Mouse (Mus musculus) hindlimb bud, embryonic 11.5 days (tissue): ENCODE measurements around the gene Dmrt2.

Experiments used
- DNase-seq: peaks from one replicate; pipeline ENCODE4 v3.0.0-alpha.2; 2012; ENCODE audit warnings: low read depth, low spot score; ENCODE audit errors: extremely low spot score

Dmrt2 gene

DNA sequence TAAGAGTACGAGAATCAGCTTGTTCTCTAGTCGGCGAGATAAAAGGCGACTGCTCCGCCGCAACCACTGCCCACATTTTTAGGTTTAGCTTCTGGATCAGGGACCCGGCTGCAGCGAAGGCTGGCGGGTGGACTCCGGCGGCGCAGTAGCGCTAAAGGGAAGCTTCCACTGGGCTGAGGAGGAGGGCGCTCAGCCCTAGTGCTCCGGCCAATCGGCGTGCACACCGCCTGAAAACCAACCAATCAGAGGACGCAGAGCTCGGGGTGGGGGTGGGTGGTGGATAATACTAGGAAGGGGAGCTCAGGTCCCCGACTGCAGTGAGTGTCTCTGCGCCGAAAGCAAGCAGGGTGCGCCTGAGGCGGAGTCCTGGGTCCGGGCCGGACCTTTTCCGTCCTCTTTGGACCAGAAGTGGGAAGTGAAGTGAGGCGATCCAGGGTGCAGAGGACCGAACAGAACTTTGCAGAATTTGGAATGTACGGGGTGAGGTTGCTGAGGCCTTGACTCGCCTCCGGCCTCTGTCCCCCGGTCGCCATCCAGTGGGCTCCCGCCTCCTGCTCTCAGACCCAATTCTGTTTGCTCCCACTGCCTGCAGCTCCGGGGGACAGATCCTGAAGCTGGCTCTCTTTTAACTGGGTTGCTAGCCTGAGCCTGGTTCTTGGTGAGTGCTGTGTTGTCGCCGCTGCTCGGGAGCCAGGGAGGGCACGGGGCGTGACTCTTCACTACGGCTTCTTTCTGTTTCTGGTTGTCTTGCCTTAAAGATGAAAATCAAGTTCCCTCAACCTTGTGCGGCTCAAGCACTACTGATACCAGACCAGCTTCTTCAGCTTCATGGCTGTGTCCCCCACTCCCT lies at the start of gene Dmrt2:
TSS of gene Dmrt2 (plus strand) at position 311 of the 850 bp plus-strand sequence.
- no peak for DNase-seq

DNA sequence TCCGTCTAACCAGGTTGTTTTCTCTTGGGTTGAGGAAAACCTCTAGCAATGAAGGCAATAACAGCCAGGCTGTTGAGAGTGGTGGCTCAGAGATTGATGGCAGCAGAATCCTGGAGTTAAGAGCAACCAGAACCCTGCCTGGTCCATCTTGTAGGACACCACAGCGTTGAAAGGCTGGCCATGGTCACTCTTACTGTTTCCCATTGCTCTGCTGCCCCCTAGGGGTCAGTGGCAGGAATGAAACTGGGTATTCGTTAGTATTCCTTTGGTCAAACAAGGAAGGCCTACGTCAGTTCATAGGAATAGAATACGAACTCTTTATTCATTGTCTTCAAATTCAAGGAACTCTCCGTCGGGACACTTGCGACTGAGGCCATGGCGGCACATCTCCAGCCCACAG lies 43.7 kb upstream of the Dmrt2 start:
- no peak for DNase-seq

DNA sequence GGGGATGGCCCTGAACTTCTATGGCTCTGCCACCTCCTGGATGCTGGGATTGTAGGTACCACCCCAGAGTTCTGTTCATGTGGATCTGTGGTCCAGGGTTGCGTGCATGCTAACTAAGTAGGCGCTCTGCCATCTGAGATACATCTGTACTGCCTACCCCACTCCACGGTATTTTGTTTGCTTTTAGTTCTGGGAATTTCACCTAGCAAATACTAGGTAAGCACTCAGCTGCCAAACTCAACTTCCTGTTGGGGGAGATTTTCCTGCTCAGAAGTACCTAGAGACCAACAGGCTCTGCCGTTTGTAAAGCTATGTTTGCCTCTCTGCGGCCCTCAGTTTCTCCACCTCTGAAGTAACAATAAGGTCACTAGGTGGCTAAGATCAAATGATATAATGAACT lies 37.1 kb upstream of the Dmrt2 start:
- DNase-seq, result no peak

DNA sequence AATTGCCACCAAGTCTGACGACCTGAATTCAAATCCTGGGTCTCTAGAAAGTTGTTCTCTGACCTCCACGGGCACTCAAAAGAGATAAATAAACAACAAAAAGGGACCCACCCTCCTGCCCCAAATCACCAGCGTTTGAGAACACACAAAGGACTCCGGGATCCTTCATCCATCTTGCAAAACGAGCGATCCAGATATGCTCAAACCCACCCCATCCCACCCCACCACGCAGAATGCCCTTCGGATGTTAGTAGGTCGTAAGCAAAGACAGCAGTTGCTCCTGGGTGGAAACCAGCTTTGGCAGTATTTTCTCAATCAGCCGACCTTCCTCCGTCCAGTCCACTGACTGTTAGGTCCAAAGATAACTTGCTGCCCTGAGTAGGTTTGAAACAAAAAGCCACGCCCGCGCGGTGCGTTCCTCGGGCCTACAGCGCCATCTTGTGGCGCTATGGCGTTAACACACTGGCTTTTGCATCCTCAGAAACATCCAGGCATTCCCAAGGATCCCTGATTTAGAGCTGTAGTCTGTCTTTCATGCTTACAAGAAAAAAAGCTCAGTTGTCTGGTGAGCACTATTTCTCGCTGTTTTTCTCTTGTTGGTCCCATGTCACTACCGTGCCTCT lies 36.5 kb upstream of the Dmrt2 start:
- peak; percentile 83 for DNase-seq

DNA sequence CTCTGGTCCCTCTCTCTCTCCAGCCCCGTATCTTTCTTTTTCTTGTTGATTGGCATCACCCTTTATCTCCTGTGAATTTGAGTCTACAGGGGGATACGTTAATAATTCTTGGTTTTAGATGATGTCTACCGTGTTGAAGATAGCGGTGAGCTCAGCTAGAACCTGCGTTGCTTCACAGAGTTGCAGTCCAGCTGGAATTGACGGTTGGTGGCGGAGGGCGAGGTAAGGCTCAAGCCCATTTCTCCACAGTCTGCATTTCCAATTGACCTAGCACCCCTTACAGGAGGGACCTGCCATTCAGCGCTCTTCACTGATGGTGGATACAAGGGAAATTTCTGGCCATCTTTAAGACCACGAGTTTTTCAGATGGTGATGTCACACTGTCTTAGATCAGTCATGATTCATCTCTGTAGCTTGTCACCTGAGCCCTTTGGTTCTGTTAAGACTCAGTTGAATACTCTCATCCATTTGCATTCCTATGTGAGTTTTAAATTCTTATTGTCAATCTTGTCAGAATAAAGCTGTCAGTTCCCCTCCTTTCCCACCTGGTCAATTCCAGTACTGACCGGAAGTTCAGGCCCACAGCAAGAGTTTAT lies 33.3 kb upstream of the Dmrt2 start:
- DNase-seq, result no peak

DNA sequence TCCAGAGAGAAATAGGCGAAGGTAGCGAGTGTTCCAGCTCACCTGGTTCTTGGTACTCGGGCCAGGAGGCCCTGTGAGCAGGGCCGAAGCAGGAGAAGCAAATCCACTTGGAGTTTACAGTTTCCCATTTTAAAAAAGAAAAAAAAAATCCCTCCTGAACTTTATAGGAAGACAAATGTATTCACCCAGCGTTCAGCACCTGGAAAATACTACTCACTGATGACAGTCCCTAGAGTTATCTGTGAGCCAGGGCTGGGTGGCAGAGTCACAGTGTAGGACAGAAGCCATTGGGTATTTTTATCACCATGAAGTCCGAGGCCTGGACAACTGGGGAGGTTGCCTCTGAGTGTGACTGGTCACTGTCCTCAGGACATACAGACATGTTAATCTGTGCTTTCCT lies 30.4 kb upstream of the Dmrt2 start:
- DNase-seq, result no peak

DNA sequence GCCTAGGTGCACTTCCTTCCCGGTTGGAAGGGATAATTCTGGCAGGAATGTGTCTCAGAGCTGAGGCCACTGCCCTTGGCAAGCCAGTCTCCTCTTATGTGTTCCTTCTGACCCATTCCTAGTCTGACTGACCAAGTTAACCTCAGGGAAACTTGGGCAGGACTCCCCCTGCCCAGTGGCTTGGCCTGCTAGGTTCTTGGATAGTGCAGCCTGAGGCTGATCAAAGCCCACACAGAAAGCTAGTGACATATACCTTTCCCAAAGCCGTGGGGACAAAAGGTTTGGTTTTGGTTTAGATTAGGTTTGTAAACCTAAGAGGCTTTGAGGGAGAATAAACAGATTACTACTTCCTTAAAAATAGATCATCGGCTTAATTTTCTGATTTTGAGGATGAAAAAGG lies 25.1 kb upstream of the Dmrt2 start:
- no peak for DNase-seq

DNA sequence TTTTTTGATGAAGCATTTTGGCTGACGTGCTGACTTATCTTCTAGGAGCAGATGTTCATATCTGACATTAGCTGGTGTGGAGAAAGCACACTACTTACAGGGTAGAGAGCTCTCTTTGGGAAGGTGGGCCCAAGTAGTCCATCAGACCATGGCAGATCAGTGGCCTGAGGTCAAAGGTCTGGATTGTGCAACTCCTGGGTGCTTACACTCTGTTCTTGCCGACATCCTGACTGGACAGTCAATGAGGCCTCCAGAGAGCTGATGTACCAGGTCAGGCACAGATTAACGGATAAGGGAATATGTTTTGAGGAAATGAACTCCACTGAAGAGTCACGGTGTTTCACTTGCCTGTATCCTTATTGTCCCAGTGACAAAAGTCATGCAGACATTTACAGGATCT lies 23.5 kb upstream of the Dmrt2 start:
- no peak for DNase-seq

DNA sequence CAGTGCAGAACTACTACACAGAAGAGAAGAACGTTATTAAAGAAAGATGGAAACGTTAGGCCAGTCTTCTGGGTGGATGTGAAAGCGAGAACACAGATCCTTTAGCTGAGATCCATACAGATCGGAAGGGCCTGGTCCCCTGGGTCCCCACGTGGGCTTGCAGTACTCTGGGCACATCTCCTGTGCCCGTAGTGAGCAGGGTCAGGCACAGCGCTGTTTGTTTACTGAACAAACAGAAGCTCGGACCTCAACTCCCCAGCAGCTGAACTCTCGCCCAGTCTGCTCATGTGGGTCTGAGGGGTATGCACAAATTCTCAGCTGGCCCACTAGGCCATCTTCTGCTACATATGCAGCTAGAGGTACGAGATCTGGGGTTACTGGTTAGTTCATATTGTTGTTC lies 21.7 kb upstream of the Dmrt2 start:
- no peak for DNase-seq

DNA sequence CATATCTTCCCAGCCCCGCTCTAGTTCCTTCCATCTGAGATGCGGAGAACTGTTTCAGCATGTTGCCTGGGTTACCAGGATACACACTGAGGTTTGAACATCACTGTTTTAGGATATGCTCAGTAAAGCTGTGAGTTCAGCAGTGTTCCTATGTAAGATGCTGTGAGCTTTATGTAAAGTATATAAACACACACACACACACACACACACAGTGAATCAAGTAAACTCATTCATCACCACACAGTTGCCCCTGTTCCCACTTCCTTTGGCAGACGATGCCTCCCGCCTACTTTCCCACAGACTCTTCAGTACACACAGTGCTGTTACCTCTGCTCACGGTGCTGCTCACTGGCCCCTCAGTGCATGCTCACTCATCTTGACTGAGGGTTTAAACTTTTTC lies 19.7 kb upstream of the Dmrt2 start:
- DNase-seq, result no peak

DNA sequence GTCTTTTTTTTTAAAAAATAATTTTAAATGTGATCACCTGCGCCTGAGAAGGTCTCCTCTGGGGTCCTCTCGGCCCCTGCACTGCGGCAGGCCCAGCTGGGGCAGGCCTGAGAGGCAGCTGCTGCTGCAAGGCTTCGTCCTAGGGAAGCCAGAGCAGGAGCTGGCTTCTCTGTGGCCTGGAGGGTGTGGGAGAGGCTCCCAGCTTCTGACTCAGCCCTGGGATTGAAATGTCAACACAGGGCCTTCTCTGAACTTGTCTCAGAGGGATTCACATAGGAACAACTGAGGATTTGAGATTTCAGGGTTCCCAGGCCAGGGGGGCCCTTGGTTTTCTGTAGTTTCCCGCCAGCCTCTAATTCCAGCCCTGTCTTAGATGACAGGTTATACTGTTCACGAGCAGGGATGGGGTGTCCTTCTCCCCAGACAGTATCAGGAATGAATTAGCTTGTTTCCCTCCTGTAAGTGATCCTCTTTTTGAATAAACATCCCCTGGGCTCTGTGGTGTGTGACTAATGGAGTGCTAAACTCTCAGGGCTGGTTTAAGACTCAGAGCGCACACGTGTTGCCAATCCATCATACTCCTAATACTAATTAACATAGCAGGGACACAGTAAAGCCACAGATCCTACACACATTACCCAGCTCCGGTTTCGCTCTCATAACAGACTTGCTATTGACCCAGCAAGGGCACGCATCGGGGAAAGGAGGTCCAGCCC lies 18.0 kb upstream of the Dmrt2 start:
- DNase-seq, result no peak

DNA sequence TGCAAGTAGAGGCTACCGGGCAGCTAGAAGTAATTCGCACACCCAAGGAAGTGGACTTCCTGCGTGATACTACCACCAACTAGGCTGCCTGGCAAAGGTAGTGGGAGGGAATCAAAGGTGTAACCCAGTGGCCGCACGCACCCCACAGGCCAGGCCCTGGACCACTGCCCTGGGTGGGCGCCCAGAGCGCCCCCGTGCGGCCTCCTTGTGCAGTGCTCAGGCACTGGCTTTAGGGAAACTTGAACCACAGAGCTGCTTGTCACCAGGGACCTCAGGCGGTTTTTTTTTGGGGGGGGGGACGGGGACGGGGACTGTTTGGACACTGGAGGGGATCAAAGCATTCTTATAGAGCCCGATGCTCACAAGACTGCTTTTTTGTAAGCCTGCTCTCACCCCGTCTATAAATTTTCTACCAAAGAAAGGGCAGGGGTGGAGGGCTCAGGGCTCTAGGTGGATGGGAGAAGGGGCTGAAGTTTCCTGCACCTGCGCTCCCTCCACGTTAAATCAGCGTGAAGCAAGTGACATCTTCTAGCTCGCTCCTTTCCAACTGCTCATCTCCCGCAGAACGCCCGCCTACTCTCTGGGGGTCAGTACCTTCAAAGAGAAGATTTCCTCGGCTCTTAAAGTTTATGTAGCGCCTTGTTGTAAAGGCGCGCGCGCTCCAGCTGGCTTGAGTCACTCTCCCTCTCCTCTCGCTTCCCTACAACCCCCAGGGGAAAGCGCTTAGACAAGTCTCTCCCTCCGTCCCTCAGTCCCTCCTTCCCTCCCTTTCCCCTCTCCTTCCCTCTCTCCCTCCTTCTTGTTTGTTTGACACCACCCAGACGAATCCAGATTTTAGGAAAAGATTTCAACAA lies 6.5 kb upstream of the Dmrt2 start:
- no peak for DNase-seq

DNA sequence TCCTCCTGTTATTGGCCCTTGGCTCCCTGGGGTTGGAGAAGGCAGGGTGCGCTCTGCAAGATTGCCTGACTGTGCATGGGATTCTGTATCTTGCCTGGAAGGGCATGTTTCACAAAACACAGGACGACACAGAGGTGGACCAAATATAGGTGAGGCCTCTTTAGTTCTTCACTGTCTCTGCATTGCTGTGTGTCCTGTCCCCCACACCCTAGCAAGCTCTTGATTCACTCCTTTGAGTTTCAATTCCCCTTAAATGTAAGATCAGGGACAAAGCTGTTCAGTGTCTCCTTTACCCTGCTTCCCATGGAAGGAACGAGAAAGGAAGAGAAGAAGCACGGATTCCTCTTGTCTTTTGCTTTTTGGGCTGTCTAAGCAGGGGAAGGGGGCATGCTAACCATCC lies 4.4 kb upstream of the Dmrt2 start:
- DNase-seq, result no peak

DNA sequence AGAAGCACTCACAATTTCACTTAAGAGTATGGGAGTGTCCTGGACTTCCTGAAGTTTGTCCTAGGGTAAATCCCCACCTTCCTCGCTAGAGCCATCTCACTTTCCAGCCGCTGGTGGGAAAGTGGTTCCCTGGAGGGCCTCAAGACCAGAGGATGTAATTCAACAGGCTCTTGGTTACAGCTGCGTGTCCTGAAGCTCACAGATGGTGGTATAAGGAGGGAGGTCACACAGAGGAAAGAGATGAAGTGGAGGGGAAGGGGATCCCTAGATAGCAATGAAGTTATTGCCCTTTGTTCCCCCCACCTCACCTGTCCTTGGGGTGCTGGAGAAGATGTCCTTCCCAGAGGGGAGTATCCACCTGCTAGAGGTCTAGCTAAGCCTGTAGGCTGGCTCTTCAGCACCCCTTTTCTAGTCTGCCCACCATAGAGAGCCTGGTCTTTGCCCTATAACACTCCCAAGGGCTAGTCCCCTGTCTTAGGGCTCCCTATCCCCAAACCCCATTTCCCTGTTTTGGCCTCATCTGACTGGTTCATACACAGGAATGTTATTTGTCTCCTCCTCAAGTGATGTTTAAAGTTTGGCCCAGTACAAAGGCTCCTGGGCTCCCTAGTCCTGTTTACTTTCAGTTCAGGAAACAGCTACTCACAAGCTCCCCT lies 2.5 kb upstream of the Dmrt2 start:
- DNase-seq, result no peak

DNA sequence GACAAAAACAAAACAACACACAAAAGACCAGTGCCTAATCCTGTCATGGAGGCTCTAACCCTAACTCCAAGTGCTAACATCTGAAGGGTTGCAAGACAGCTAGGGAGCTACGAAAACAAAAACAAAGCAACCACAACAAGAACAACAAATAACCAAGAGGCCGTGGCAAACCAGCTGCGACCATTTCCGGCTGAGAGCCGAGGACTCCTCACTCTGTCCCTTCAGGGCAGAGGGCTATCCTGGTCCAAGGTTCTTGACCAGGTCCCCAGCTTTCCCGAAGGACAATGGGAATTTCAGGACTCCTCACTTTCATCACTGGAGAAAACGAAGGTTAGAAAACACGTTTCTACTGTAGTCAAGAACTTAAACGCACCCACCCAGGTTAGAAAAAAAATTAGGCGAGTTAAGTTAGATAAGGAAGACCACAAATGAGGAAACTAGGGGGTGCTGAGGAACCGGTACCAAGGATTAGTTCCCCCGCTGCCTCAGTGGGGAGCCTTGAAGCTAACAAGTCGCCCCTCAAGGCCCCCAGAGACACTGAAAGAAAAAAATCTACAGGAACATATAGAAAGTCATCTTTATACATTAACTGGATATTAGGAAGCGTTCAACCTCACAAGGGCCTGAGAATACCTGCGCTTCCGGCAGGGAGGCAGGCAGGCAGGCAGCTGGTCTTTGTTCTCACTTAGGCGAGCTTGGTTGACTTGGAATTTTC lies 1.5 kb upstream of the Dmrt2 start:
- no peak for DNase-seq

DNA sequence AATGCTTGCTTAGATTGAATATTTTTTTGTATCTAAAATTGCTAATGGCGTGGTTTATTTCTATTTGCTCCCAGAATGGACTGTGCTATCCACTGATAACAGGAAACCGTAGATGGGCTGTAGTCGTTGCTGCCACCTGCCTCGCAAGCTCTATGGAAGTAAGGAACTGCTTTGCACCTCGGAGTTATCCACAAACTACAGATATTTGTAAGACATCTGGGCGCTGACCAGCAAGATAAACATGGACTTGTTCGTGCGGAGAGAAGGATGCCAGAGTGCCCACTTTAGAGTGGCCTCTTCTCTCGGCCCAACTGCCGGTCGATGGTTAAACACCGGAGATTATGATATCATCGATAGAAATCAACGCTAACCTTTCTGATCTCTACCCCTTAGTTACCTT lies 530 bp upstream of the Dmrt2 start:
- DNase-seq, result no peak

DNA sequence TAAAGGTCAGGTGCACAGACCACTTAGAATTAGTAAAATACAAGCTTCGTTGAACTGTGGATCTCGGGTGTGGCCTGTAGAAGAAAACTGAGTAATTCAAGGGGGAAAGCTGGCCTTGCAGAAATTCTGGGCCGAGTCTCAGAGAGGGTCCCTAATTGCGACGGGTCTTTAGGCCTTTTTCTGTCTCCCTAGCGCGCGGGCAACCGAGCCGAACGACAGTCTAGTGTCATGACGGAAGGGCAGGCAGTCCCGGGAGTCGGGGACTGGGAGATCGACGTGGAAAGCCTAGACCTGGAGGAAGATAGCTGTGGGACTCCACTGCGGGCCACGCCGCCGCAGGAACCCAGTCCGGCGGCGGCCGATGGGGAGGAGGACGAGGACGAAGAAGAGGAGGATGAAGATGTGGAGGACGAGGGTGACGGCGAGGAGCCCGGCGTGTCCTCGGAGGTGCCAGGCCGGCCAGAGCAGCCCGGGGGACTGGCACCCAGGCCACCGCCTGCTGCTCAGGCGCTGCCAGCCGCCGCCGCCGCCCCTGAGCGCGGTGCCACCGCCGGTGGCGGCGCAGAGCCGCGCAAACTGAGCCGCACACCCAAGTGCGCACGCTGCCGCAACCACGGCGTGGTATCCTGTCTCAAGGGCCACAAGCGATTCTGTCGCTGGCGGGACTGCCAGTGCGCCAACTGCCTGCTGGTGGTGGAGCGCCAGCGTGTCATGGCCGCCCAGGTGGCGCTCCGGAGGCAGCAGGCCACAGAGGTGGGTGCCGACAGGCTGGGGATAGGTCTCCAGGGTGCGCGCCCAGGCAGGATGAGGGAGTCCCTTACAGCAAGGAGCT lies 1.2 kb downstream of the Dmrt2 start:
- DNase-seq, result no peak

DNA sequence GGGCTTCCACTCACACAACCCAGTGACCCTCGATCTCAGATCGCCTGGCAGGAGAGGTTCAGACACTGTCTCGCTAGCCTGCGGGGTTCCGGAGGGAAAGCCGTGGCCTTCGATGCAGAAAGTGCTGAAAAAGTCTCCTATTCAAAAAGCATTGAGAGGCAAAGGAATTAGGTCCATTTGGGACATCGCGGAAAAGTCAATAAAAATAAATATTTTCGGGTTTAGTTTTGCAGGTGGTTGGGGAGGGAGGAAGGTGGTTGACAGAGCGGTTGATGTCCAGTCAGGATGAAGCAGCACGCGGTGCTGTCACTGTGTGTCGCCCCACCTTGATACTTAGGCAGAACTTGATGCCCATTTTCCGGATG lies 1.8 kb downstream of the Dmrt2 start:
- no peak for DNase-seq

DNA sequence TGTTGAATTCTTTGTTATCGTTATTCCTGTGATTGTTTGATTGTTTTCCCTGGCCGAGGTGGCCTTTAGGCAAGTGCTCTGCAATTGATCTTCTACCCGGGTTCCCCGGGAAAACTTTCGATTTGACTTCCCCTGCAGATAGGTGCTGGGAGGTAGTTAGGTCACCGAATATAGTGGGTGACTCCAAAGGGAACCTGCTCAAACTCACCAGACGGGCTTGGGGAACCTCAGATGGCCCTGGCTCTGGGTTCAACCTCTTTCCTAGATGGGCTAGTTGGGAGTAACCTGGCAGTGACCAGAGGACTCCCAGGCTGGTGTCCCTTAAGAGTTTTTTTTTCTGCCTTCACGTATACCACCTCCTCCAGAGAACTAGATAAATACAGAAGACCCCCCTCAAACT lies 2.5 kb downstream of the Dmrt2 start:
- DNase-seq, result no peak
